Mouse (Mus musculus): Measurements from ENCODE around the gene Phactr1.

Gene Phactr1

GRCm38 (mm10) chr13:42878346-42878745 lies 197.9 kb downstream of the Phactr1 start:
- no peak for DNase-seq

- DNase-seq = no peak
These were observed 203.8 kb downstream of the Phactr1 start for GRCm38 (mm10) chr13:42884033-42884724.

- DNase-seq = no peak
These were observed 204.3 kb downstream of the Phactr1 start for GRCm38 (mm10) chr13:42884725-42885115.

GRCm38 (mm10) chr13:42887701-42888100 lies 207.3 kb downstream of the Phactr1 start:
- DNase-seq = no peak

GRCm38 (mm10) chr13:42889516-42890474 lies 209.4 kb downstream of the Phactr1 start:
- DNase-seq = no peak

- DNase-seq = no peak
These were observed 210.2 kb downstream of the Phactr1 start for GRCm38 (mm10) chr13:42890651-42891050.

- DNase-seq = no peak
These were observed 213.6 kb downstream of the Phactr1 start for GRCm38 (mm10) chr13:42894016-42894415.

GRCm38 (mm10) chr13:42894598-42894997 lies 214.2 kb downstream of the Phactr1 start:
- no peak for DNase-seq

- DNase-seq = no peak
These were observed 215.6 kb downstream of the Phactr1 start for GRCm38 (mm10) chr13:42895980-42896379.

- DNase-seq = no peak
These were observed 219.2 kb downstream of the Phactr1 start for GRCm38 (mm10) chr13:42899611-42900010.

GRCm38 (mm10) chr13:42901837-42902236 lies 221.4 kb downstream of the Phactr1 start:
- no peak for DNase-seq

GRCm38 (mm10) chr13:42902859-42903258 lies 222.4 kb downstream of the Phactr1 start:
- no peak for DNase-seq

GRCm38 (mm10) chr13:42905818-42906217 lies 225.4 kb downstream of the Phactr1 start:
- no peak for DNase-seq

GRCm38 (mm10) chr13:42906990-42907389 lies 226.6 kb downstream of the Phactr1 start:
- DNase-seq = no peak

- DNase-seq = no peak
These were observed 234.7 kb downstream of the Phactr1 start for GRCm38 (mm10) chr13:42915081-42915480.

- DNase-seq = no peak
These were observed 235.4 kb downstream of the Phactr1 start for GRCm38 (mm10) chr13:42915851-42916193.

- no peak for DNase-seq
These were observed 236.0 kb downstream of the Phactr1 start for GRCm38 (mm10) chr13:42916194-42917033.

GRCm38 (mm10) chr13:42917251-42917650 lies 236.8 kb downstream of the Phactr1 start:
- DNase-seq = no peak

- no peak for DNase-seq
These were observed 239.6 kb downstream of the Phactr1 start for GRCm38 (mm10) chr13:42920062-42920461.

GRCm38 (mm10) chr13:42921769-42922450 lies 241.5 kb downstream of the Phactr1 start:
- no peak for DNase-seq

GRCm38 (mm10) chr13:42927778-42928177 lies 247.4 kb downstream of the Phactr1 start:
- DNase-seq = no peak

GRCm38 (mm10) chr13:42929529-42930235 lies 249.3 kb downstream of the Phactr1 start:
- no peak for DNase-seq
